Mouse (Mus musculus) liver, embryonic 14.5 days (tissue): ENCODE measurements around the gene Papln.

Source experiments
- CTCF ChIP-seq: IDR thresholded peaks from 2 replicates; pipeline ENCODE4 v1.5.1; 2016; ENCODE audit warnings: antibody characterized with exemption, low read depth, control low read depth
- EP300 ChIP-seq: IDR thresholded peaks from 2 replicates; pipeline ENCODE4 v1.6.1; 2016; ENCODE audit warnings: antibody characterized with exemption, low read depth

DNA sequence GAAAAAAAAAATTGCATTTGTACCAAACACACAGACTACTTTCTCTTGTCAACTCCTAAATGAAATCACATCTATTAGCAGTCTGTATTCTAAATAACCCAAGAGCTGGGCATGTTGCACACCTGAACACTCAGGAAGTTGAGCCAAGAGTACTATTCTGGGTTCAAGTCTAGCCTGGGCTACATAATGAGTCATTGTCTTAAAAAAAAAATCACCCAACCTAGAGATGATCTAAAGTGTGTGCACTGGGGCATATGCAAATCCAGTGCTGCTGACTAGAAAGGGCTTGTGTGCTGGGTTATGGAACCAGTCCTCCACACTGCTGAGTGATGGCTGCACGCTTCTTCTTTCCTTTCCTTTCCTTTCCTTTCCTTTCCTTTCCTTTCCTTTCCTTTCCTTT, 24.8 kb upstream of the Papln start:
- TF ChIP-seq CTCF: no peak
- no peak for TF ChIP-seq EP300
